Mouse (Mus musculus) midbrain, embryonic 15.5 days (tissue): ENCODE data around the gene Trim46. TPM values are rescaled to one million over a fixed set of nuclear protein-coding genes. Genes with fewer than 3 reads are reported as not detected.

ENCODE experiments used
- ATAC-seq: fragments of 200-750 bp; cut with Nextera tagmentation; replicated peaks from 2 replicates; pipeline ENCODE4 v1.8.0; 2017; ENCODE audit warnings: moderate TSS enrichment
- H3K27ac ChIP-seq: fragments of 300-500 bp; sonication (generic); 2 replicates; pipeline ENCODE4 v1.5.1; 2015; ENCODE audit warnings: mild to moderate bottlenecking, inconsistent platforms
- H3K27me3 ChIP-seq: fragments of 300-500 bp; sonication (generic); replicated peaks from 2 replicates; pipeline ENCODE4 v1.6.1; 2015; ENCODE audit warnings: inconsistent platforms
- H3K36me3 ChIP-seq: fragments of 300-500 bp; sonication (generic); replicated peaks from 2 replicates; pipeline ENCODE4 v1.6.1; 2015; ENCODE audit warnings: inconsistent platforms
- H3K4me1 ChIP-seq: fragments of 300-500 bp; sonication (generic); 2 replicates; pipeline ENCODE4 v1.6.1; 2015; ENCODE audit warnings: inconsistent platforms
- H3K4me2 ChIP-seq: fragments of 300-500 bp; sonication (generic); 2 replicates; pipeline ENCODE4 v1.6.1; 2015; ENCODE audit warnings: inconsistent platforms, mild to moderate bottlenecking, moderate library complexity
- H3K4me3 ChIP-seq: fragments of 300-500 bp; sonication (generic); 2 replicates; pipeline ENCODE4 v1.5.1; 2015; ENCODE audit warnings: mild to moderate bottlenecking, inconsistent platforms
- H3K9ac ChIP-seq: fragments of 300-500 bp; sonication (generic); 2 replicates; pipeline ENCODE4 v1.6.1; 2015; ENCODE audit warnings: mild to moderate bottlenecking, inconsistent platforms
- H3K9me3 ChIP-seq: fragments of 300-500 bp; sonication (generic); 2 replicates; pipeline ENCODE4 v1.6.1; 2016; ENCODE audit warnings: inconsistent platforms
- WGBS: fragments of 180-500 bp; shearing (Covaris S2); methylation state at CpG from one replicate; pipeline ENCODE4 v1.1.7; 2015; ENCODE audit warnings: mixed read lengths; 5-methylcytosine and 5-hydroxymethylcytosine counted together
- polyA plus RNA-seq: library from polyadenylated mRNA; unstranded; fragments of >200 nt; fragmentation: Nextera tagmentation; extraction: Ambion mirVana; gene quantifications from 2 replicates; pipeline ENCODE4 v1.2.1, GENCODE M21; 2015

Gene Trim46
- polyA plus RNA-seq, 1 experiment from 2014 or later = 97.9 TPM

DNA sequence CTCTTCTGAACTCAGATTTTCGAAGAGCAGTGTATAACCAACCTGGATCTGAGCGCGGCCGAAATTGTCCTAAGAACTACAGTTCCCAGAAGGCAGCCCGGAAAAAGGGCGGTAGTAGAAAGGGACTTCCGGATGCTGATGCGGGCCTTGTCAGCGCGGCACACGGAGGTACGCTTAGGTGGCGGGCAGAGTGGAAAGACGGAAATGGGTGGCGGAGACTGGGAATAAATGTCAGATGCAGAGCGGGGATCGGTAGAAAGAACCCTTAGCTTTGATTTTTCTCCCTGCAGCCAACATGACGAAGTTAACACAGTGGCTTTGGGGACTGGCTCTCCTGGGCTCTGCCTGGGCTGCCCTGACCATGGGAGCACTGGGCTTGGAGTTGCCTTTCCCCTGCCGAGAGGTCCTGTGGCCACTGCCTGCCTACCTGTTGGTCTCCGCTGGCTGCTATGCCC is 20.4 kb upstream of the Trim46 start:
- H3K27me3 ChIP-seq = no peaks in the 10 kb centered on the region
- peak overlapping the region; percentile 88 for H3K9ac ChIP-seq
- WGBS = under 1% methylated on average over 20 of the region's 20 CpGs
- peaks cover 38% of the 10 kb centered on the region for H3K4me1 ChIP-seq
- no peaks in the 10 kb centered on the region for H3K36me3 ChIP-seq
- H3K4me2 ChIP-seq = peak overlapping the region; percentile 94
- peak overlapping the region; percentile 60 for H3K4me3 ChIP-seq
- H3K9me3 ChIP-seq = no peaks in the 10 kb centered on the region
- ATAC-seq = peak; percentile 90
- peak overlapping the region; percentile 84 for H3K27ac ChIP-seq

DNA sequence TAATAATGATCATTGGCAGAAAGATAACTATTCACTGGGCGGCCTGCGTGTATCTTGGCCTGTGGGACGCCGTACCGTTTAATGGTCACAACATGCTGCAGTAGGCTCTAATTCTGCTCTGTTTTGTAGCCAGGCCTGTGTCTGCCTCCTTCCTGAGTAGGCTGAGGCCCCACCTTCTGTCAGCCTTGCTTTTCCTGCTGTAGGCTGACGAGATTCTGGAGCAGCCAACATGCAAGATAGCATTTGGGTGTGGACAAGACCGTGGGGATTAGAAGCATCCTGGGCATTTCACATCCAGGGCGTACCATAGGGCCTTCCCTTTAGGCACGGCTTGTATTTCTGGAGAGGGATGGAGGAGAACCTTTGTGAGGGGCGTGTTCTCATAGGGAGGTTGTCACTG is 16.3 kb upstream of the Trim46 start:
- H3K4me3 ChIP-seq = no peak overlapping the region
- H3K9me3 ChIP-seq = no peaks in the 10 kb centered on the region
- no peak overlapping the region for H3K9ac ChIP-seq
- H3K36me3 ChIP-seq = no peaks in the 10 kb centered on the region
- WGBS = 79% methylated on average over 10 of the region's 10 CpGs
- no peak overlapping the region for H3K27ac ChIP-seq
- H3K4me1 ChIP-seq = peaks cover 11% of the 10 kb centered on the region
- H3K4me2 ChIP-seq = no peak overlapping the region
- no peak for ATAC-seq
- no peaks in the 10 kb centered on the region for H3K27me3 ChIP-seq

DNA sequence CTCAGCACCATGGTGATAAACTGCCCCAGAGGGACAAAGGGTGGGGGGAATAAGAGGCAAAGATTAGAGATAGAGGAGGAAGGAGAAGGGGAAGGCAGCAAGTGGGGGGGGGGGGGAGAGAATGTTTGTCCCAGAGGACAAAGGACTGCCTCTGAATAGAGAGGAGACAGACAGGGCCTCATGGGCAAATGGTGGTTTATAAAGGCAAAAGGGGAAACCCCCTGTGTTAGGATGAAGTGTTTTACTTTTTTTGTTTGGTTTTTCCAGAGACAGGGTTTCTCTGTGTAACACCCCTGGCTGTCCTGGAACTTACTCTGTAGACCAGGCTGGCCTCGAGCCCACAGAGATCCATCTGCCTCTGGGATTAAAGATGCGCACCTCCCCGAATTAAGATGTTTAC is 14.1 kb upstream of the Trim46 start:
- H3K27ac ChIP-seq = no peak overlapping the region
- no peak overlapping the region for H3K4me2 ChIP-seq
- no peaks in the 10 kb centered on the region for H3K9me3 ChIP-seq
- no peak for ATAC-seq
- no peak overlapping the region for H3K9ac ChIP-seq
- no peaks in the 10 kb centered on the region for H3K36me3 ChIP-seq
- 58% methylated on average over 3 of the region's 3 CpGs for WGBS
- no peaks in the 10 kb centered on the region for H3K27me3 ChIP-seq
- no peak overlapping the region for H3K4me3 ChIP-seq
- no peaks in the 10 kb centered on the region for H3K4me1 ChIP-seq

DNA sequence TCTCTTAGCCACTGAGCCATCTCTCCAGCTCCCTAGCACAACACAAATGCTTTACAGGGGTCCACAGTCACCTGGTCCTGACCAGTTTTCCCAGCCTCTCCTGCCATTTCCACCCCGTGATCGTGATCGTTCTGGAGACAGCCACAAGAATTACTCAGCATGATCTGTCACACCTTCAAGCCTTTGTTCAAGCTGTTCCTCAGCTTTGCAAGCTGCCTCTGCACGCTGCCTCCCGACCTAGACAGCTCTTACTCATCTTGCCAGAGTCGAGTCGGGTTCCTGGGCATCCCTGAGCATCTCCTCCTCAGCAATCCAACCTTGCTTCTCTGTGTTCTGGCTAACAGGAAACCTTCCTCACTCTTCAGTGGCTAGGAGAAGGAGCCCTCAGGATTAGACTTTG is 13.0 kb upstream of the Trim46 start, which contains the start of gene Dpm3:
Dpm3 (plus strand) TSS at position 283 of the 400 bp plus-strand sequence.
- Histone ChIP-seq H3K4me3 (no peak within 1 kb of the TSS), H3K4me1 (no peaks in the 10 kb centered on the region), H3K9me3 (no peaks in the 10 kb centered on the region), H3K27ac (no peak within 1 kb of the TSS), H3K4me2 (no peak within 1 kb of the TSS), H3K27me3 (no peaks in the 10 kb centered on the region), H3K9ac (no peak within 1 kb of the TSS), H3K36me3 (no peaks in the 10 kb centered on the region)
- WGBS = 54% methylated on average over 7 of the region's 7 CpGs
- no peak for ATAC-seq

DNA sequence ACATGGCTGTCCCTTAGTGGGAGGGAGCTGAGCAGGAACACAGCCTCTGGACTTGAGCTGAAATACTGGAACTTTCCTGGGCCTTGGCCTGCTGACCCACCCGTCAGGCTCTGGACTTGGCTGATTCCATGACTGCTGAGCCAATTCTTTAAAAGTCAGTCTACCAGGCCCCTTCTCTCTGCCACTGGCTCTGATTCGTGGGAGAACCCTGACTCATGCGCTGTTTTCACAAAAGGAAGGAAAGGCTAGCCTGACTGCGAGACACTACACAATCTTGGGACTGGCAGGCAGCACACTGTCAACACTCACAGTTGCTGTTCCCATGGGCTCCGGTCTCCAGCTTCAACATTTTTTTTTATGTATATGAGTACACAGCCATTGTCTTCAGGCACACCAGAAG is 10.1 kb upstream of the Trim46 start:
- no peaks in the 10 kb centered on the region for H3K36me3 ChIP-seq
- peaks cover 5% of the 10 kb centered on the region; the same call in 1 of the 2 replicates for H3K4me1 ChIP-seq
- no peak for ATAC-seq
- H3K9ac ChIP-seq = no peak overlapping the region
- no peak overlapping the region for H3K4me2 ChIP-seq
- WGBS = 78% methylated on average over 5 of the region's 5 CpGs
- no peaks in the 10 kb centered on the region for H3K9me3 ChIP-seq
- H3K27me3 ChIP-seq = peaks cover 6% of the 10 kb centered on the region; the same call in 1 of the 2 replicates
- no peak overlapping the region for H3K27ac ChIP-seq
- no peak overlapping the region for H3K4me3 ChIP-seq

DNA sequence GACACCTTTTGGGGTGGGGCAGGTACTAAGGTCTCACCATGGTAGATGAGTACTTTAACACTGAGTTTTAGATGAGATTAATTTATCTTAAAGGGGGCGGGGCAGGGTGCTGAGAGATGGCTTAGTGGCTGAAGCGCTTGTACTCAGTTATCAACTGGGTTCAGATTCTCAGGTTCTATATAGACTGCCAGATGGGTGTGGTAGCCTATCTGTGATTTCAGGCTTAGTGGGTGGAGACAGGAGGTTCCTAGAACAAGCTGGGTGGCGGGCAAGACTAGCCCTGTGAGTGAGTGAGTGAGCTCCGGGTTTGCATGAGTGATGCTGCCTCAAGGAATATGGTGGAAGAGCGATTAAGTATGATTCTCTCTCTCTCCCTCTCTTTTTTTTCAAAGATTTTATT is 8.9 kb upstream of the Trim46 start:
- Histone ChIP-seq H3K9ac (no peak overlapping the region), H3K27me3 (peaks cover 6% of the 10 kb centered on the region; the same call in 1 of the 2 replicates), H3K4me3 (no peak overlapping the region), H3K4me1 (peaks cover 11% of the 10 kb centered on the region; the same call in 1 of the 2 replicates), H3K9me3 (no peaks in the 10 kb centered on the region), H3K36me3 (no peaks in the 10 kb centered on the region), H3K27ac (no peak overlapping the region), H3K4me2 (no peak overlapping the region)
- 86% methylated on average over 5 of the region's 5 CpGs for WGBS
- no peak for ATAC-seq

DNA sequence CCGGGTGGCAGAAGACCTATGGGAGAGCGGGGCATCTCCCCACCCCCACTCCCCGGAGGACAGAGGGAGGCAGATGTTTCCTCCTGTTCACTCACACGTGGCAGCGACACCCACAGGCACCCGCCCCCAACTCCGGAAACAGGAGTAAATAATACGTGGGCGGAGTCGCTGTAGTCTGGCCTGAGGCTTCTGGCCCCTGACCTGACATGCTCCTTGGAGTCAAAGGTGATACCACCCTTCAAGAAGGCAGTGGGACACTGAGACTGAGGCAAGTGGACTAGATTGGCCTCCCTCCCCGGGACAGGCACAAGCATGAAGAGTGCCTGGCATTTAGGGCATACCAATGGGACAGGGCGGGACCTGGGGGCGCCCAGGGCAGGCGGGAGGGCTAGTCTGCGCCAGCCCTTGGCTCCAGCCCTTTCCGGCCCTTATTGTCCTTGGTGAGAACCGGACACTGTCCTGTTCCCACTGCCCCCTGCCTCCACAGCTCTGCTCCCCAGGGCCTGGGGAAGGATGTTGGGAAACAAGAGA is 5.3 kb upstream of the Trim46 start:
- Histone ChIP-seq H3K9ac (no peak overlapping the region), H3K9me3 (no peaks in the 10 kb centered on the region), H3K36me3 (peaks cover 4% of the 10 kb centered on the region; the same call in 1 of the 2 replicates), H3K27ac (no peak overlapping the region), H3K4me2 (no peak overlapping the region; the same call in 1 of the 2 replicates), H3K4me3 (no peak overlapping the region), H3K27me3 (peaks cover 6% of the 10 kb centered on the region; the same call in 1 of the 2 replicates), H3K4me1 (peaks cover 23% of the 10 kb centered on the region)
- no peak for ATAC-seq
- WGBS = 8% methylated on average over 17 of the region's 17 CpGs

DNA sequence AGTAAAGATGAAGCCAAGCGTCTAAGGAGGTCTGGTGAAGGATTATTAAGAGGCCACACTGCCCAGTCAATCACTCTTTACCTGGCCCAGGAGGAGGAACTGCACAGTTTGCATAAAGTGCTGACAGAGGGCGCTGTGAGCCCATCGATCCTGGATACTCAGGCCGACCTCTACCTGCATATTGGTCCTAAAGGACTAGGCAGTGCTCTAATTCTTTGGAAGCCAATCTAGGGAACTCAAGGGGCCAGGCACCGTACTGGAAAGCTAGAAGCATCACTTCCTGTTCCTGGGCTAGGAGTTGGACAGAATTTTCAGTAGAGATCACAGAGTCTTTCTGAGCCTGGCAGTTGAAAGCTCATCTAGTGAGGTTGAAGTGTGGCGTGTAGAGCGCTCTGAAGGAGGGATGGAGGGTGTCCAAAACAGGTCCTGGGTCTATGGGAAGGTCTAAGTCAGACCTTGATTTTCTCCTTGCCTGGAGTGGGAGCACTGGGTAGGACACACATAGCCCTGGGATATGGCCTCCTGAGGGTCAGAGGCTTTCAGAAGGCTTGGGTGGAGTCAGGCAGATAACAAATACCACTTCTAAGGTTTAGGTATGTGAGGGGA is 4.4 kb upstream of the Trim46 start:
- Histone ChIP-seq H3K36me3 (peaks cover 4% of the 10 kb centered on the region; the same call in 1 of the 2 replicates), H3K9me3 (no peaks in the 10 kb centered on the region), H3K9ac (no peak overlapping the region), H3K4me3 (no peak overlapping the region), H3K27ac (no peak overlapping the region), H3K4me1 (peaks cover 23% of the 10 kb centered on the region), H3K27me3 (peaks cover 6% of the 10 kb centered on the region; the same call in 1 of the 2 replicates), H3K4me2 (no peak overlapping the region)
- WGBS = 27% methylated on average over 7 of the region's 7 CpGs
- ATAC-seq = no peak

DNA sequence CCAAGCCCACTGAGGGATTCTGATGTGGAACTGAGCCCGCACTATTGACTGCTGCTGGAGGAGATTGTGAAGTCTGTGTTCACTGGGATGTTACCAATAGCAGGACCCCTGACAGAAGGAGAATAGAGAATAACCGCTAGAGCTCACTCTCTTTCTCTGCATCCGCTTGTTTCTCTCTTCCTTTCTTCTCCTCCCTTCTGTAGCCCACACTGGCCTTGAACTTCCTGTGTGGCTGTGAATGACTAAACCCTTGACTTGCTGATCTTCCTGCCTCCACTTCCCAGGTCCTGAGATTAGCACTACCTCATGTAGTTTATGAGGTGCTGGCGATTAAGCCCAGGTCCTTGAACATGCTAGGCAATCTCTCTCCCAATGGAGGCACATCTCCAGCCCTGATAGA is 1.4 kb upstream of the Trim46 start:
- 89% methylated on average over 4 of the region's 4 CpGs for WGBS
- H3K4me2 ChIP-seq = peak overlapping the region; percentile 92
- peaks cover 5% of the 10 kb centered on the region; the same call in 1 of the 2 replicates for H3K36me3 ChIP-seq
- peaks cover 3% of the 10 kb centered on the region; the same call in 1 of the 2 replicates for H3K27me3 ChIP-seq
- peak overlapping the region; percentile 78; the same call in 1 of the 2 replicates for H3K4me3 ChIP-seq
- H3K9ac ChIP-seq = no peak overlapping the region
- no peak for ATAC-seq
- H3K27ac ChIP-seq = no peak overlapping the region
- H3K4me1 ChIP-seq = peaks cover 43% of the 10 kb centered on the region
- no peaks in the 10 kb centered on the region for H3K9me3 ChIP-seq

DNA sequence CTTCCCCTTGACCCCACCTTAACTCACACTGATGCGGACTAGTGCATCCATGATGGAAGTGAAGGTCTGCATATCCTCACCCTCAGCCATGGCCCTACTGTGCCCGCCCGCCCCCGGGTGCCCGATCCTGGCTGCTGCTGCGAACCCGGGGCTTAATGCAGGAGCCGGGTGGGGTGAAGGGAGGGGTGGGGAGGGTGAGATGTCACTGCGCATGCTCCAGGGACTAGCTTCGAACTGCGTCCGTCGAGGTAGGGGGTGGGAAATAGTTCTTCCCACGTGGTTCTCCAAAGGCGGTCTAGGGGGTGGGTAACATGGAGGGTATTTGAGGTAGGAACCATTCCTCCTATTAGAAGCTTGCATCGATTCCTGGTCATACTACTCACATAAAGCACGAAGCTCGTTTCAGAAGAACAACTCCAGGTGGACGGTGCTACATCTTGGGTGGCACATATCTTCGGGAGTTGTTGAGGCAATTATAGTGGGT is 379 bp downstream of the Trim46 start, which contains the start of gene Krtcap2:
Krtcap2 (plus strand) TSS at position 279 of the 484 bp plus-strand sequence.
- H3K4me3 ChIP-seq = peak within 1 kb of the TSS; percentile 78
- H3K9ac ChIP-seq = peak within 1 kb of the TSS; percentile 80
- H3K36me3 ChIP-seq = peaks cover 21% of the 10 kb centered on the region
- peaks cover 43% of the 10 kb centered on the region for H3K4me1 ChIP-seq
- H3K4me2 ChIP-seq = peak within 1 kb of the TSS; percentile 92
- peak; percentile 71 for ATAC-seq
- no peaks in the 10 kb centered on the region for H3K27me3 ChIP-seq
- H3K27ac ChIP-seq = peak within 1 kb of the TSS; percentile 97
- H3K9me3 ChIP-seq = no peaks in the 10 kb centered on the region
- WGBS = 2% methylated on average over 20 of the region's 20 CpGs

DNA sequence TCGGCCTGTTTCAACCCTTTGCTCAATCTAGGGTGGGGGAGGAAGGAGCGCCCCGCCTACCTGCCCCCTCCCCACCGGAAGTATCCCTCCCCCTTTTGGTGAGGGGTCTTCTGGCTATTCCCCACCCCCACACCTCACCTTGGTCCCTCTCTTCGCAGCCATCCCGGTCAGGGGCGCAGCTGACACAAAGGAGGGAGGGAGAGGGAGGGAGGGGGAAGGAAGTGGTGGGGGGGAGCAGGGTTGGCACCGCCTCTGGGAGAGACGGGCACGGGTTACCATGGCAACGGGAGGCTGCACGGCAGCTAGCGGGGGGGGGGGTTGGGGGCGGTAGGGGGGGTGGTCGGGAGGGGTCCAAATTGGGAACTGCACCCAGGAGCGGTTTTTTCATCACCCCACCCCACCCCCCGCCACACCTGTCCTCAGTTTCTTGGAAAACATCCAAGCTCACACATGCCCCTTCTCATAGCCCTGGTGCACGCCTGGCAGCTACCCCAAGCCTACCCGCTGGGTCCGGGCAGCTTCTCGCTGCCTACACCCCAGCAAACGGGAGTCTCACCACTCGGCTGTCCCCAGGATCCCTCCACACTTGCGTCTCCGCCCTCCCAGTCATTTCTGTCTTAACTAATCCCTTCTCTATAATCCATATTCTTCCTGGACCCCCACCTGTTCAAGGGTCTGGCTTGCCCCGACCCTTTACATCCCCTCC is 974 bp downstream of the Trim46 start:
- H3K36me3 ChIP-seq = peaks cover 27% of the 10 kb centered on the region
- no peaks in the 10 kb centered on the region for H3K27me3 ChIP-seq
- peaks cover 39% of the 10 kb centered on the region for H3K4me1 ChIP-seq
- H3K4me3 ChIP-seq = peak overlapping the region; percentile 78
- peak overlapping the region; percentile 80 for H3K9ac ChIP-seq
- under 1% methylated on average over 21 of the region's 26 CpGs for WGBS
- H3K4me2 ChIP-seq = peak overlapping the region; percentile 92
- H3K9me3 ChIP-seq = no peaks in the 10 kb centered on the region
- H3K27ac ChIP-seq = peak overlapping the region; percentile 97
- ATAC-seq = peak; percentile 74
